Mouse (Mus musculus): ENCODE data around the gene Fbxo4. TPM values are rescaled to one million over a fixed set of nuclear protein-coding genes. Genes with fewer than 3 reads are reported as not detected.

Fbxo4 gene
- polyA plus RNA-seq, 1 experiment from 2014 or later, result 8.8 TPM

Other genes starting within 250 kb of the Fbxo4 start
- gene AW549877, start 16.2 kb upstream of the Fbxo4 start, polyA plus RNA-seq (2016; fragmentation: Nextera tagmentation; extraction: Ambion mirVana), result 36.8 and 44.2 TPM in 2 replicates
- gene Oxct1, start 46.8 kb upstream of the Fbxo4 start, polyA plus RNA-seq (2016; fragmentation: Nextera tagmentation; extraction: Ambion mirVana), result 198 and 215 TPM in 2 replicates

Data from embryonic facial prominence, embryonic 12.5 days (tissue).